Mouse (Mus musculus): Measurements from ENCODE around the gene Heatr6. TPM values are rescaled to one million over a fixed set of nuclear protein-coding genes. Genes with fewer than 3 reads are reported as not detected.

The Heatr6 gene
- polyA plus RNA-seq, 1 experiment from 2014 or later: 12.9 TPM

Other genes starting within 250 kb of the Heatr6 start
- gene Heatr9, start 231.5 kb upstream of the Heatr6 start, polyA plus RNA-seq (2015; fragmentation: Nextera tagmentation; extraction: Ambion mirVana): not detected in 2 replicates
- 0.31 and 0.40 TPM in 2 replicates for gene Ccl5, start 223.2 kb upstream of the Heatr6 start, polyA plus RNA-seq (2015; fragmentation: Nextera tagmentation; extraction: Ambion mirVana)
- gene Ccl9, start 175.1 kb upstream of the Heatr6 start, polyA plus RNA-seq (2015; fragmentation: Nextera tagmentation; extraction: Ambion mirVana): 2.1 and 2.7 TPM in 2 replicates
- 2.7 and 3.8 TPM in 2 replicates for gene Ccl6, start 160.6 kb upstream of the Heatr6 start, polyA plus RNA-seq (2015; fragmentation: Nextera tagmentation; extraction: Ambion mirVana)
- not detected in 2 replicates for gene Rpl9-ps1, start 108.1 kb upstream of the Heatr6 start, polyA plus RNA-seq (2015; fragmentation: Nextera tagmentation; extraction: Ambion mirVana)
- 0.59 and 0.80 TPM in 2 replicates for gene Ccl3, start 104.3 kb upstream of the Heatr6 start, polyA plus RNA-seq (2015; fragmentation: Nextera tagmentation; extraction: Ambion mirVana)
- gene Ccl4, start 91.1 kb upstream of the Heatr6 start, polyA plus RNA-seq (2015; fragmentation: Nextera tagmentation; extraction: Ambion mirVana): 1.2 and 2.1 TPM in 2 replicates
- gene Wfdc17, start 49.7 kb upstream of the Heatr6 start, polyA plus RNA-seq (2015; fragmentation: Nextera tagmentation; extraction: Ambion mirVana): 1.1 and 2.0 TPM in 2 replicates
- 3.1 and 3.4 TPM in 2 replicates for gene Wfdc18, start 44.7 kb upstream of the Heatr6 start, polyA plus RNA-seq (2015; fragmentation: Nextera tagmentation; extraction: Ambion mirVana)
- gene Wfdc21, start 6.8 kb upstream of the Heatr6 start, polyA plus RNA-seq (2015; fragmentation: Nextera tagmentation; extraction: Ambion mirVana): not detected in 2 replicates
- gene Hnf1b, start 96.4 kb downstream of the Heatr6 start, polyA plus RNA-seq (2015; fragmentation: Nextera tagmentation; extraction: Ambion mirVana): 0.31 and 1.1 TPM in 2 replicates
- gene Ddx52, start 188.4 kb downstream of the Heatr6 start, polyA plus RNA-seq (2015; fragmentation: Nextera tagmentation; extraction: Ambion mirVana): 19.2 and 20.6 TPM in 2 replicates
- gene Synrg, start 210.7 kb downstream of the Heatr6 start, polyA plus RNA-seq (2015; fragmentation: Nextera tagmentation; extraction: Ambion mirVana): 7.5 and 9.2 TPM in 2 replicates